In the genomic region with DNA sequence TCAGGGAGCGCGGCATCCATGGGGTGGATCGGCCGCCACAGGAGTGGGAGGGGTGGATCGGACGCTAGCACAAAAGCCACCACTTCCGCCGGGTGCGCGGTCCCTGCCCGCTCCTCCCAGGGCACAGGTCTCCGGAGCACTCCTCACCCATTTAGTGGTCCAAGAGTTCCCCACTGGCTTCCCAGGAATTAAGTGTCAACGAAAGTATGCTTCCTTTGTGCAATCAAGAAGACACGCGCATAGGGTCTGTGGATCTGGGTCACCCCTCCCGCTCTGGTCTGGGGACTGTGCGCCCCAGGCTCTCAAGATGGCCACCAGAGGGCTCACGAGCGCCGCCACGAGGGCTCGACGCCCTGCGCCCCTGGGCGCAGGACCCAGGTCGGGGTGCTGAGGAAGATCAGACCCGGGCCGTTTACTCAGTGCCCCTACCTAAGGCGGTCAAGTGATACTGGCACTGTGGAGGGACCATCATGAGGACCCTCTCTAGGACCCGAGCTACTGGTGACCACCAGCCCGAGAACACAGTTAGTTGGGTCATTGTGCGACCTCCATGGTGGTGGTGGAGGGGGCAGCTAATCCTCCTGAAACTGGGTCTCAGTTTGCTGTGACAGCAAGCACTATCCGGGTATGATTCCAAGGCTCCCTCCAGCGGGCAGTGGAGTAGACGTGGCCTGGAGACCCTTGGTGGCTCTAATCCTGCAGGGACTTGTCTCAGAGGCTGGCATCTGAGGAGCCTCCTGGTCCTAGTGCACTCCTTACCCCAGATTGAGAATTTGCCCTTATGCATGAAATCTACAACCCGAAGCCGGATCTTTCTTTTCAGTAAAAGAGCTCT, we compare ENCODE assay signal across 8 mouse cellular contexts. TPM values are rescaled to one million over a fixed set of nuclear protein-coding genes. Genes with fewer than 3 reads are reported as not detected.
A peak's percentile ranks its signal among the peaks of the same experiment; 100 is the strongest.
DNase-seq lines count a peak whose midpoint lies in the region; ATAC-seq and TF ChIP-seq lines count a peak whose summit lies in the region.

No protein-coding gene starts in this region.

- H3K27me3 ChIP-seq in ES-Bruce4 (ENCODE audit: control insufficient read depth, insufficient read depth, low read length, poor library complexity, severe bottlenecking), result no peaks in the 10 kb centered on the region
- H3K27me3 ChIP-seq in forebrain, embryonic 12.5 days, result 0 out of 2 replicates have a peak, but pooled peaks cover 4% of the 10 kb centered on the region
- H3K27me3 ChIP-seq in liver, embryonic 16.5 days (ENCODE audit: control insufficient read depth, insufficient read depth, low read depth, low read length), result peaks cover 3% of the 10 kb centered on the region
- H3K27me3 ChIP-seq in neural tube, embryonic 12.5 days (replicated peaks), result no peaks in the 10 kb centered on the region
- H3K27me3 ChIP-seq in stomach, embryonic 16.5 days (ENCODE audit: control insufficient read depth, insufficient read depth, low read length), result no peaks in the 10 kb centered on the region

- TF ChIP-seq CTCF in ES-Bruce4 (IDR thresholded peaks at IDR 0.05; ENCODE audit: low read depth, low read length), result peak; percentile 58

- H3K36me3 ChIP-seq in ES-Bruce4 (ENCODE audit: control insufficient read depth, insufficient read depth, low read length, poor library complexity, severe bottlenecking), result no peaks in the 10 kb centered on the region
- no peaks in the 10 kb centered on the region for H3K36me3 ChIP-seq in forebrain, embryonic 12.5 days (replicated peaks)
- H3K36me3 ChIP-seq in liver, embryonic 16.5 days (ENCODE audit: control insufficient read depth, insufficient read depth), result no peaks in the 10 kb centered on the region
- no peaks in the 10 kb centered on the region for H3K36me3 ChIP-seq in neural tube, embryonic 12.5 days
- no peaks in the 10 kb centered on the region for H3K36me3 ChIP-seq in stomach, embryonic 16.5 days (ENCODE audit: control insufficient read depth, insufficient read depth, low read length)

- H3K4me3 ChIP-seq in ES-Bruce4 (ENCODE audit: low read depth, low read length), result peak overlapping the region; percentile 88
- H3K4me3 ChIP-seq in forebrain, embryonic 12.5 days (replicated peaks), result peak overlapping the region; percentile 52
- H3K4me3 ChIP-seq in liver, embryonic 16.5 days (ENCODE audit: low read depth, low read length), result peak overlapping the region; percentile 66
- peak overlapping the region; percentile 48 for H3K4me3 ChIP-seq in neural tube, embryonic 12.5 days
- peak overlapping the region; percentile 55 for H3K4me3 ChIP-seq in stomach, embryonic 16.5 days (replicated peaks; ENCODE audit: low read length)

- WGBS in forebrain, embryonic 12.5 days, result 3% methylated on average over 37 of the region's 37 CpGs
- 2% methylated on average over 37 of the region's 37 CpGs for WGBS in liver, embryonic 16.5 days (ENCODE audit: insufficient replicate concordance)
- WGBS in neural tube, embryonic 12.5 days, result 3% methylated on average over 37 of the region's 37 CpGs
- WGBS in stomach, embryonic 16.5 days, result 3% methylated on average over 37 of the region's 37 CpGs

- no peak for TF ChIP-seq POLR2A in ES-Bruce4 (IDR thresholded peaks at IDR 0.05; ENCODE audit: insufficient read depth, low read length)

- peak; percentile 91 for ATAC-seq in forebrain, embryonic 12.5 days (ENCODE audit: low FRiP score)
- peak; percentile 75 for ATAC-seq in liver, embryonic 16.5 days (ENCODE audit: low read depth)
- ATAC-seq in neural tube, embryonic 12.5 days (ENCODE audit: low FRiP score, low read depth), result peak; percentile 86
- peak; percentile 84 for ATAC-seq in stomach, embryonic 16.5 days (ENCODE audit: insufficient read depth, low FRiP score)

- peak overlapping the region; percentile 77 for H3K4me2 ChIP-seq in forebrain, embryonic 12.5 days
- H3K4me2 ChIP-seq in liver, embryonic 16.5 days (ENCODE audit: low read depth, low read length), result peak overlapping the region; percentile 83
- peak overlapping the region; percentile 76 for H3K4me2 ChIP-seq in neural tube, embryonic 12.5 days (replicated peaks)
- H3K4me2 ChIP-seq in stomach, embryonic 16.5 days (ENCODE audit: low read depth, low read length), result peak overlapping the region; percentile 81

- H3K9me3 ChIP-seq in ES-Bruce4 (replicated peaks; ENCODE audit: control insufficient read depth, insufficient read depth, low read length, poor library complexity, severe bottlenecking), result no peaks in the 10 kb centered on the region; the same call in 1 of the 2 replicates
- no peaks in the 10 kb centered on the region for H3K9me3 ChIP-seq in forebrain, embryonic 12.5 days
- no peaks in the 10 kb centered on the region for H3K9me3 ChIP-seq in liver, embryonic 16.5 days (replicated peaks; ENCODE audit: control insufficient read depth, low read length)
- H3K9me3 ChIP-seq in neural tube, embryonic 12.5 days, result no peaks in the 10 kb centered on the region
- H3K9me3 ChIP-seq in stomach, embryonic 16.5 days (replicated peaks; ENCODE audit: control insufficient read depth, low read length), result no peaks in the 10 kb centered on the region

- TF ChIP-seq EP300 in ES-Bruce4 (IDR thresholded peaks at IDR 0.05; ENCODE audit: insufficient read depth, low read depth, low read length), result no peak

- no peaks in the 10 kb centered on the region for H3K4me1 ChIP-seq in ES-Bruce4 (ENCODE audit: control insufficient read depth, insufficient read depth, low read length)
- peaks cover 19% of the 10 kb centered on the region for H3K4me1 ChIP-seq in forebrain, embryonic 12.5 days
- peaks cover 13% of the 10 kb centered on the region for H3K4me1 ChIP-seq in liver, embryonic 16.5 days (ENCODE audit: control insufficient read depth, low read depth, low read length)
- peaks cover 17% of the 10 kb centered on the region for H3K4me1 ChIP-seq in neural tube, embryonic 12.5 days
- H3K4me1 ChIP-seq in stomach, embryonic 16.5 days (ENCODE audit: control insufficient read depth, insufficient read depth, low read length), result peaks cover 13% of the 10 kb centered on the region

- intact Hi-C loops in heart, postnatal 10 days (cut with DNase I), result loop anchor here (2.0 to 5.0 kb wide), 2 partner anchors 44 to 94 kb away; a partner anchor contains a TSS

- DNase-seq in c-Kit-positive CD71-positive TER-119-positive erythroid progenitor cells, embryonic 14.5 days (ENCODE audit: low spot score), result peak; percentile 74
- peak; percentile 89 to 90 for DNase-seq in heart, postnatal 10 days
- peak; percentile 59 to 90 for DNase-seq in kidney, postnatal 36 days

- peak overlapping the region; percentile 68 for H3K9ac ChIP-seq in ES-Bruce4 (ENCODE audit: low read depth, poor library complexity, severe bottlenecking)
- H3K9ac ChIP-seq in forebrain, embryonic 12.5 days, result peak overlapping the region; percentile 70
- H3K9ac ChIP-seq in liver, embryonic 16.5 days (ENCODE audit: low read depth, low read length), result peak overlapping the region; percentile 65
- H3K9ac ChIP-seq in neural tube, embryonic 12.5 days, result peak overlapping the region; percentile 68
- peak overlapping the region; percentile 77 for H3K9ac ChIP-seq in stomach, embryonic 16.5 days (ENCODE audit: low read length)

- no peak overlapping the region for H3K27ac ChIP-seq in ES-Bruce4 (ENCODE audit: insufficient read depth, low read length)
- H3K27ac ChIP-seq in forebrain, embryonic 12.5 days, result peak overlapping the region; percentile 65
- peak overlapping the region; percentile 29; the same call in 1 of the 2 replicates for H3K27ac ChIP-seq in liver, embryonic 16.5 days (ENCODE audit: low read length)
- H3K27ac ChIP-seq in neural tube, embryonic 12.5 days, result peak overlapping the region; percentile 46; the same call in 1 of the 2 replicates
- peak overlapping the region; percentile 46 for H3K27ac ChIP-seq in stomach, embryonic 16.5 days (ENCODE audit: low read length)

RNA-seq across cellular contexts. Expression of a gene that starts 42.7 kb away (rescaled TPM):
- 44.8 and 47.7 TPM in 2 replicates for polyA plus RNA-seq in ES-Bruce4 (2011; ENCODE audit: insufficient read depth, insufficient read length, low read depth, missing spikeins)
- polyA plus RNA-seq in forebrain, embryonic 12.5 days (2016; fragmentation: Nextera tagmentation; extraction: Ambion mirVana), result 22.5 and 23.7 TPM in 2 replicates
- total RNA-seq in heart, postnatal 10 days (2021), result 10 to 100 TPM; 29.9 to 31.5 TPM
- polyA plus RNA-seq in liver, embryonic 16.5 days (2015; fragmentation: Nextera tagmentation; extraction: Ambion mirVana), result 8.1 and 8.4 TPM in 2 replicates
- 27.9 and 31.0 TPM in 2 replicates for polyA plus RNA-seq in neural tube, embryonic 12.5 days (2016; fragmentation: Nextera tagmentation; extraction: Ambion mirVana)
- polyA plus RNA-seq in stomach, embryonic 16.5 days (2015; fragmentation: Nextera tagmentation; extraction: Ambion mirVana), result 19.2 and 21.0 TPM in 2 replicates

RNA-seq across cellular contexts. Expression of a gene that starts 45.2 kb away (rescaled TPM):
- polyA plus RNA-seq in ES-Bruce4 (2011; ENCODE audit: insufficient read depth, insufficient read length, low read depth, missing spikeins), result 679 and 698 TPM in 2 replicates
- polyA plus RNA-seq in forebrain, embryonic 12.5 days (2016; fragmentation: Nextera tagmentation; extraction: Ambion mirVana), result 3,507 and 3,679 TPM in 2 replicates
- total RNA-seq in heart, postnatal 10 days (2021), result 100 to 1,000 TPM; 868 to 930 TPM
- polyA plus RNA-seq in liver, embryonic 16.5 days (2015; fragmentation: Nextera tagmentation; extraction: Ambion mirVana), result 2,020 and 2,074 TPM in 2 replicates
- 3,506 and 3,654 TPM in 2 replicates for polyA plus RNA-seq in neural tube, embryonic 12.5 days (2016; fragmentation: Nextera tagmentation; extraction: Ambion mirVana)
- polyA plus RNA-seq in stomach, embryonic 16.5 days (2015; fragmentation: Nextera tagmentation; extraction: Ambion mirVana), result 1,948 and 2,131 TPM in 2 replicates
